Mouse (Mus musculus) embryonic facial prominence, embryonic 14.5 days (tissue): ENCODE measurements around the gene Ncl. TPM values are rescaled to one million over a fixed set of nuclear protein-coding genes. Genes with fewer than 3 reads are reported as not detected.
A peak's percentile ranks its signal among the peaks of the same experiment; 100 is the strongest.

Experiments
- ATAC-seq: fragments of 200-750 bp; cut with Nextera tagmentation; 2 replicates; pipeline ENCODE4 v1.8.0; 2017; ENCODE audit warnings: low read depth, moderate number of reproducible peaks, moderate TSS enrichment
- DNase-seq: peaks from one replicate; pipeline ENCODE4 v3.0.0-alpha.2; 2015; ENCODE audit warnings: low spot score
- H3K27ac ChIP-seq: fragments of 300-500 bp; sonication (generic); replicated peaks from 2 replicates; pipeline ENCODE4 v1.5.1; 2014; ENCODE audit warnings: low read depth, mild to moderate bottlenecking, low read length, moderate library complexity
- H3K27me3 ChIP-seq: fragments of 300-500 bp; sonication (generic); replicated peaks from 2 replicates; pipeline ENCODE4 v1.6.1; 2014; ENCODE audit warnings: low read length; ENCODE audit not compliant: control insufficient read depth, insufficient read depth
- H3K36me3 ChIP-seq: fragments of 300-500 bp; sonication (generic); 2 replicates; pipeline ENCODE4 v1.6.1; 2014; ENCODE audit warnings: low read length, mixed read lengths; ENCODE audit not compliant: control insufficient read depth, insufficient read depth
- H3K4me1 ChIP-seq: fragments of 300-500 bp; sonication (generic); 2 replicates; pipeline ENCODE4 v1.6.1; 2014; ENCODE audit warnings: antibody characterized with exemption, low read length; ENCODE audit not compliant: control insufficient read depth, insufficient read depth
- H3K4me2 ChIP-seq: fragments of 300-500 bp; sonication (generic); 2 replicates; pipeline ENCODE4 v1.6.1; 2014; ENCODE audit warnings: low read depth, mild to moderate bottlenecking, low read length, moderate library complexity, mixed read lengths
- H3K4me3 ChIP-seq: fragments of 300-500 bp; sonication (generic); 2 replicates; pipeline ENCODE4 v1.5.1; 2014; ENCODE audit warnings: low read depth, mild to moderate bottlenecking, low read length
- H3K9ac ChIP-seq: fragments of 300-500 bp; sonication (generic); 2 replicates; pipeline ENCODE4 v1.6.1; 2014; ENCODE audit warnings: low read depth, mild to moderate bottlenecking, low read length, moderate library complexity, mixed read lengths
- H3K9me3 ChIP-seq: fragments of 300-500 bp; sonication (generic); 2 replicates; pipeline ENCODE4 v1.6.1; 2016; ENCODE audit warnings: low read length; ENCODE audit not compliant: control insufficient read depth
- WGBS: fragments of 180-500 bp; shearing (Covaris S2); extraction: QIAGEN DNeasy Blood & Tissue Kit; methylation state at CpG from one replicate; pipeline ENCODE4 v1.1.7; 2014; 5-methylcytosine and 5-hydroxymethylcytosine counted together
- polyA plus RNA-seq: library from polyadenylated mRNA; unstranded; fragments of >200 nt; fragmentation: Nextera tagmentation; extraction: Ambion mirVana; gene quantifications from 2 replicates; pipeline ENCODE4 v1.2.1, GENCODE M21; 2014

Ncl gene
- polyA plus RNA-seq, 1 experiment from 2014 or later: 285 TPM

GRCm38 (mm10) chr1:86397621-86398020 lies 38.4 kb upstream of the Ncl start:
- 60% methylated on average over 8 of the region's 8 CpGs for WGBS
- no peak for DNase-seq
- no peaks in the 10 kb centered on the region for H3K36me3 ChIP-seq
- H3K9me3 ChIP-seq: no peaks in the 10 kb centered on the region
- H3K4me2 ChIP-seq: no peak overlapping the region
- no peak overlapping the region for H3K4me3 ChIP-seq
- ATAC-seq: no peak
- no peaks in the 10 kb centered on the region for H3K4me1 ChIP-seq
- no peak overlapping the region for H3K9ac ChIP-seq
- peak overlapping the region; percentile 8 for H3K27ac ChIP-seq
- H3K27me3 ChIP-seq: no peaks in the 10 kb centered on the region

DNA sequence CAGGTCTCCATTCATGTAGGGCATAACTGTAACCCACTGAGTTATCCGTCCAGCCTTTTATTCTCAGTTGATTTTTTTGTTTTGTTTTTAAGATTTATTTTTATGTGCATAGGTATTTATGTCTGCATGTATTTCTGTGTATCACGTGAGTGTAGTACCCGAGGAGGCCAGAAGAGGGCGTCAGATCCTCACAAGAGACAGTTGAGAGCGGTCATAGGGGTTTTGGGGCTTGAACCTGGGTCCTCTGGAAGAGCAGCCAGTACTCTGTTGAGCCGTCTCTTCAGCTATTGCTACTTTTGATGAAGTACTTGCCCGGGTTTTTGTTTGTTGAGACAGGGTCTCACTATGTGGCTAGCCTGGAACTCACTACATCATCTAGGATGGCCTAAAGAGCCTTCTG lies 36.7 kb upstream of the Ncl start:
- H3K4me3 ChIP-seq: no peak overlapping the region
- no peak overlapping the region for H3K27ac ChIP-seq
- H3K4me1 ChIP-seq: no peaks in the 10 kb centered on the region
- ATAC-seq: no peak
- H3K27me3 ChIP-seq: no peaks in the 10 kb centered on the region
- no peak overlapping the region for H3K9ac ChIP-seq
- no peak for DNase-seq
- no peaks in the 10 kb centered on the region for H3K36me3 ChIP-seq
- H3K4me2 ChIP-seq: no peak overlapping the region
- no peaks in the 10 kb centered on the region for H3K9me3 ChIP-seq
- 74% methylated on average over 7 of the region's 7 CpGs for WGBS

DNA sequence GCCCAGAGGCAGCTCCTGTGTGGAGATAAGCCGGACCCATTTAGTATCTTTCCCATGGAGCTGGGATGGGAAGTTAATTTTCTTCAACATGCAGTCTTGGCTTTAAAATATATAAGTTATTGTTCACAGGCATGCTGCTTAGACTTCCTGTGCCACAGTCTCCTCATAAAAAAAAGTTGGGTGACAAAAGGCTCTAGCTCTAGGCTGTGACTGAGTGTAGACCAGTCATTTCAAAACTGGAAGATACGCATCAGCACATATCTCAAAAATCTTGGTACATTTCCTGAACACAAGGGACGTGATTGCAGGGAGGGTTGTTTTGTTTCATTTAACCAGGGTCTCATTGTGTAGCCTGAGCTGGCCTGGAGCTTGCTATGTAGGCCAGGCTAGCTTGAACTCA lies 35.0 kb upstream of the Ncl start:
- WGBS: 83% methylated on average over 3 of the region's 3 CpGs

GRCm38 (mm10) chr1:86393219-86393618 lies 34.0 kb upstream of the Ncl start:
- no peak overlapping the region for H3K4me3 ChIP-seq
- H3K4me1 ChIP-seq: no peaks in the 10 kb centered on the region
- 83% methylated on average over 3 of the region's 3 CpGs for WGBS
- no peak overlapping the region for H3K4me2 ChIP-seq
- no peaks in the 10 kb centered on the region for H3K9me3 ChIP-seq
- H3K9ac ChIP-seq: no peak overlapping the region
- no peaks in the 10 kb centered on the region for H3K27me3 ChIP-seq
- H3K36me3 ChIP-seq: no peaks in the 10 kb centered on the region
- DNase-seq (no peak), ATAC-seq (no peak)
- H3K27ac ChIP-seq: no peak overlapping the region

More for the DNA sequence above, 35.0 kb upstream of the Ncl start:
- Histone ChIP-seq H3K4me1 (no peaks in the 10 kb centered on the region), H3K36me3 (no peaks in the 10 kb centered on the region), H3K9me3 (no peaks in the 10 kb centered on the region), H3K27ac (no peak overlapping the region), H3K9ac (no peak overlapping the region), H3K4me2 (no peak overlapping the region), H3K4me3 (no peak overlapping the region), H3K27me3 (no peaks in the 10 kb centered on the region)
- ATAC-seq (no peak), DNase-seq (no peak)

DNA sequence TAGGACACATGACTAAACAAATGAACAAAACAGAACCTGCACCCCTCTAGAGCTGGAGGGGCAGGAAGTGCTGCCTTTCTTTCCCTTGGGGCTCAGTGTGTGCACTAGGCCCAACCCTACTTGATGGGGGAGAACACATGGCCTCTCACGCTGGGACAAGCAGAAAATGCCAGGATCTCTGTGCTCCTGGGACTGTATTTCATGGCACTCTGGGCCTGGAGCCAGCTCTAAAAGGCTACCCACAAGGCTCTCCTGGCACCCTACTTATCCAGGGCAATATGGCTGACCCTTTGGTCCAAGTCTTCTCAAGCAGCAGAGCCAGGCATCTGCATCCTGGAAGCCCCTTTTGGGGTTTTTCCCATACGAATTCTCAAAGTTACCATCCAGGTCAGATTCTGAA lies 32.2 kb upstream of the Ncl start:
- H3K27me3 ChIP-seq: no peaks in the 10 kb centered on the region

DNA sequence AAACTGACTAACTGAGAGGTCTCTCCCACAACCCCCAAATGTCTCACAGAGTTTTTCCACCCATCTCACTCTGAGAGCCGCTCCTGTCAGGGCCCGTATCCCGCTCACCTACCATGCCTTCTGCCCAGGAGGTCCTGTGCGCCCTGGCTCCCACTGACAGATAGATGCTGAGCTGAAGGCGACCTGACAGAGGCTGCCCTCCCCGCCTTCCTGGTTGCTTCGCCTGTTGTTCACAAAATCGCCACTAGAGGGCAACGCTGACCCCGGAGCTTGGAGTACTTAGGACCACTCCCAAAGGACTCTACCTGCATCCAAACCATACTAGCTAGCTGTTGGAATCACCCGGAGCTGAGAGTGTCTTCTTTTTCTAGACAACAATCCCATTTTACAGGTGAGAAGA lies 30.0 kb upstream of the Ncl start:
- ATAC-seq: peak; percentile 83
- H3K36me3 ChIP-seq: no peaks in the 10 kb centered on the region
- H3K9ac ChIP-seq: no peak overlapping the region
- no peak overlapping the region for H3K27ac ChIP-seq
- H3K4me3 ChIP-seq: no peak overlapping the region
- H3K4me2 ChIP-seq: no peak overlapping the region
- H3K27me3 ChIP-seq: no peaks in the 10 kb centered on the region
- no peaks in the 10 kb centered on the region for H3K4me1 ChIP-seq
- 3% methylated on average over 11 of the region's 11 CpGs for WGBS
- peak; percentile 55 for DNase-seq
- H3K9me3 ChIP-seq: no peaks in the 10 kb centered on the region

More for the DNA sequence above, 32.2 kb upstream of the Ncl start:
- H3K9ac ChIP-seq: no peak overlapping the region
- no peak overlapping the region for H3K27ac ChIP-seq
- DNase-seq (no peak), ATAC-seq (no peak)
- H3K4me1 ChIP-seq: no peaks in the 10 kb centered on the region
- no peaks in the 10 kb centered on the region for H3K9me3 ChIP-seq
- H3K36me3 ChIP-seq: no peaks in the 10 kb centered on the region
- 50% methylated on average over 2 of the region's 2 CpGs for WGBS
- no peak overlapping the region for H3K4me3 ChIP-seq
- no peak overlapping the region for H3K4me2 ChIP-seq

DNA sequence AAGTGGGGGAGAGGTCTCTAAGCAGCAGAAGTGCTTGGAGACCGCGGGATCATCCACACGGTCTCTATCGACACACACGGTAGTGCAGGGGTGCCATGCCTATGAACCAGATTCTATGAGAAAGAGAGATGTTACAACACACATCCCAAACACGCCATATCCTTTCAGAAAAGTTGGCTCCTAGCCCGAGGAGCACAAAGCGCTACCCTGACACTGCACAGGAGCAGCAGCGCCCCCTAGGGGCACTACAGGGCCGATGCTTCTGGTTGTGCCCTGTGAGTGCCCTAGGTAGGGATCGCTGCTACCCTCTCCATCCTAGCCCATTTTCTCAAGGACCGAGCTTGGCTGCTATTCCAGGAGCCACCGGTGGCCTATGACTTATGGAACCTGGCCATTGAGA lies 21.8 kb upstream of the Ncl start:
- Histone ChIP-seq H3K27ac (no peak overlapping the region), H3K4me3 (no peak overlapping the region), H3K27me3 (no peaks in the 10 kb centered on the region), H3K36me3 (no peaks in the 10 kb centered on the region), H3K9ac (no peak overlapping the region), H3K4me1 (peaks cover 9% of the 10 kb centered on the region; the same call in 1 of the 2 replicates), H3K4me2 (no peak overlapping the region), H3K9me3 (no peaks in the 10 kb centered on the region)
- ATAC-seq (no peak; the same call in 1 of the 2 replicates), DNase-seq (peak; percentile 53)
- 39% methylated on average over 12 of the region's 13 CpGs for WGBS

- H3K4me1 ChIP-seq: peaks cover 9% of the 10 kb centered on the region; the same call in 1 of the 2 replicates
- no peak for DNase-seq
- no peaks in the 10 kb centered on the region for H3K9me3 ChIP-seq
- H3K4me3 ChIP-seq: no peak overlapping the region
- no peaks in the 10 kb centered on the region for H3K27me3 ChIP-seq
- H3K4me2 ChIP-seq: no peak overlapping the region
- WGBS: 50% methylated on average over 9 of the region's 9 CpGs
- H3K36me3 ChIP-seq: no peaks in the 10 kb centered on the region
- H3K27ac ChIP-seq: peak overlapping the region; percentile 46
- no peak overlapping the region for H3K9ac ChIP-seq
- ATAC-seq: no peak
Measured at GRCm38 (mm10) chr1:86379161-86379569, 20.0 kb upstream of the Ncl start.

DNA sequence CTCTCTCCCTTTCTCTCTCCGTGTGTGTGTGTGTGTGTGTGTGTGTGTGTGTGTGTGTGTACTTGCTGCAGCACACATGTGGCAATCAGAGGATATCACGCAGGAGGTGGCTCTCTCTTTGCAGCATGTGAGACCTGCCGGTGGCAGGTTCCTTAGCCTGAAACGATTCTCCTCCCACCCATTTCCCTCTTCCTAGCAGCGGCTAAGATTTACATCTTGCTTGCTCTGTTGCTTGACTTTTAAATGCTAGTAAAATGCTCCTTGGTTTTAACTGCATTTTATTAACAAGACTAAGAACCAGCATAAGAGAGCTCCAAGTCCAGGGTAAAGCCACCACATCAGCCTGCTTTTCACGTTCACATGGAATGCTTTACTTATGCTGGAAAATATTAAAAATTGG lies 19.5 kb upstream of the Ncl start:
- DNase-seq (no peak), ATAC-seq (no peak)
- Histone ChIP-seq H3K27ac (peak overlapping the region; percentile 46; the same call in 1 of the 2 replicates), H3K9me3 (no peaks in the 10 kb centered on the region), H3K9ac (no peak overlapping the region), H3K4me2 (no peak overlapping the region), H3K4me1 (peaks cover 9% of the 10 kb centered on the region; the same call in 1 of the 2 replicates), H3K27me3 (no peaks in the 10 kb centered on the region), H3K36me3 (no peaks in the 10 kb centered on the region), H3K4me3 (no peak overlapping the region)
- whole genome bisulfite sequencing: 43% methylated on average over 6 of the region's 6 CpGs
